8 mouse cellular contexts compared by ENCODE assay signal in genomic region chr2:84184288-84185015, GRCm38 (mm10).
A peak's percentile ranks its signal among the peaks of the same experiment; 100 is the strongest.
DNase-seq lines count a peak whose midpoint lies in the region; TF ChIP-seq lines count a peak whose summit lies in the region.

No protein-coding gene starts in this region.

- H3K36me3 ChIP-seq in midbrain, embryonic 10.5 days, result no peaks in the 10 kb centered on the region
- H3K36me3 ChIP-seq in thymus, adult 2 months (ENCODE audit: control insufficient read depth, insufficient read depth, low read length), result no peaks in the 10 kb centered on the region

- no peak for TF ChIP-seq CTCF in brain, embryonic 14.5 days (IDR thresholded peaks at IDR 0.05; ENCODE audit: borderline replicate concordance, extremely low read depth, insufficient read depth, insufficient read length)
- no peak for TF ChIP-seq CTCF in thymus, adult 2 months (IDR thresholded peaks at IDR 0.05; ENCODE audit: borderline replicate concordance, control insufficient read depth, extremely low read depth, insufficient read depth, low read length, poor library complexity)

- peak overlapping the region; percentile 46 for H3K27ac ChIP-seq in midbrain, embryonic 10.5 days (replicated peaks)
- no peak overlapping the region for H3K27ac ChIP-seq in thymus, adult 2 months (ENCODE audit: control insufficient read depth, insufficient read depth, low read length)

- peaks cover 20% of the 10 kb centered on the region for H3K4me1 ChIP-seq in midbrain, embryonic 10.5 days
- no peaks in the 10 kb centered on the region for H3K4me1 ChIP-seq in thymus, adult 2 months (replicated peaks; ENCODE audit: control insufficient read depth, insufficient read depth, low read length)

- WGBS in midbrain, embryonic 10.5 days, result 68% methylated on average over 19 of the region's 19 CpGs
- 83% methylated on average over 19 of the region's 19 CpGs for WGBS in thymus, adult 2 months

- peak; percentile 17 for DNase-seq in brain, embryonic 14.5 days (ENCODE audit: low read depth)
- peak; percentile 67 for DNase-seq in heart, adult 8-10 months (ENCODE audit: low spot score)
- DNase-seq in kidney, postnatal 10 days, result peak; percentile 58
- peak; percentile 13 for DNase-seq in midbrain, embryonic 10.5 days (ENCODE audit: low spot score)
- DNase-seq in urinary bladder, adult 2 months (ENCODE audit: low spot score), result no peak
- DNase-seq in thymus, adult 2 months, result no peak
- DNase-seq in gastrocnemius, postnatal 10 days, result no peak
- DNase-seq in layer of hippocampus, adult 11-12 months (ENCODE audit: low spot score), result no peak

- no peak overlapping the region for H3K4me3 ChIP-seq in midbrain, embryonic 10.5 days
- H3K4me3 ChIP-seq in thymus, adult 2 months (ENCODE audit: control insufficient read depth, insufficient read depth, low read length), result no peak overlapping the region

- TF ChIP-seq POLR2A in brain, embryonic 14.5 days (IDR thresholded peaks at IDR 0.05; ENCODE audit: borderline replicate concordance, extremely low read depth, insufficient read depth, insufficient read length, poor library complexity, severe bottlenecking), result no peak
- no peak for TF ChIP-seq POLR2A in thymus, adult 2 months (IDR thresholded peaks at IDR 0.05; ENCODE audit: control insufficient read depth, extremely low read depth, insufficient read depth, low read length, poor library complexity)

- no peaks in the 10 kb centered on the region for H3K27me3 ChIP-seq in midbrain, embryonic 10.5 days (ENCODE audit: low read depth, poor library complexity, severe bottlenecking)
- no peaks in the 10 kb centered on the region for H3K27me3 ChIP-seq in thymus, adult 2 months (ENCODE audit: control insufficient read depth, insufficient read depth, low read length)

- no peaks in the 10 kb centered on the region for H3K9me3 ChIP-seq in midbrain, embryonic 10.5 days (replicated peaks)

Comparison
In these comparisons a context has a peak if more than half of its experiments do, and no peak if none do; other contexts are left out.
1. DNase-seq: peak in brain, embryonic 14.5 days (single experiment), heart, adult 8-10 months (single experiment), kidney, postnatal 10 days (single experiment) and midbrain, embryonic 10.5 days (single experiment); none in urinary bladder, adult 2 months (single experiment), thymus, adult 2 months (single experiment), gastrocnemius, postnatal 10 days (single experiment) and layer of hippocampus, adult 11-12 months (single experiment).